Mouse (Mus musculus) olfactory bulb, adult 2 months (tissue): ENCODE data around the gene Pole.

ENCODE experiments used
- CTCF ChIP-seq: fragments of 200-500 bp; IDR thresholded peaks from 2 replicates; pipeline ENCODE4 v1.5.1; 2012; ENCODE audit warnings: low read depth, mild to moderate bottlenecking, low read length, moderate library complexity; ENCODE audit not compliant: insufficient read depth
- POLR2A ChIP-seq: fragments of 200-500 bp; IDR thresholded peaks from 2 replicates; pipeline ENCODE4 v1.6.1; 2012; ENCODE audit warnings: mild to moderate bottlenecking, low read depth, low read length, moderate library complexity; ENCODE audit not compliant: insufficient read depth

GRCm38 (mm10) chr5:110385263-110385662 lies 99.2 kb downstream of the Pole start:
- TF ChIP-seq POLR2A (no peak), CTCF (no peak)
